Mouse (Mus musculus): Measurements from ENCODE around the gene Sfi1. TPM values are rescaled to one million over a fixed set of nuclear protein-coding genes. Genes with fewer than 3 reads are reported as not detected.
"Not testable (repeated sequence)": the region's sequence is repeated elsewhere in the genome, so short reads cannot be mapped to it uniquely, and the experiment has no call there.

Gene Sfi1
- total RNA-seq, 2 experiments from 2014 or later, result 66.4 to 85.4 TPM

DNA sequence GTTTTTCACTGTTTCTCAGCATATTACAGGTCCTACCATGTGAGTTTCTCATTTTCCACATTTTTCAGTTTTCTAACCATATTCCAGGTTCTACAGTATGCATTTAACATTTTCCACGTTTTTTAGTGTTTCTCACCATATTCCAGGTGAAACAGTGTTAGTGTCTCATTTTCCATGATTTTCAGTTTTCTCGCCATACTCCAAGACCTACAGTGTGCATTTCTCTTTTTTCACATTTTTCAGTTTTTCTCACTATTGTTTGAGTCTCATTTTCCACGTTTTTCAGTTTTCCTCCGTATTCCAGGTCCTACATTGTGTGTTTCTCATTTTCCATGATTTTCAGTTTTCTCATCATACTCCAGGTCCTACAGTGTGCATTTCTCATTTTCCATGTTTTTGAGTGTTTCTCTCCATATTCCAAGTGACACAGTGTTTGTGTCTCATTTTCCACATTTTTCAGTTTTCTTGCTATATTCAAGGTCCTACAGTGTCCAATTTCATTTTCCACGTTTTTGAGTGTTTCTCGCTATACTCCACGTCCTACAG, 89.6 kb downstream of the Sfi1 start:
- DNase-seq, result no peak

DNA sequence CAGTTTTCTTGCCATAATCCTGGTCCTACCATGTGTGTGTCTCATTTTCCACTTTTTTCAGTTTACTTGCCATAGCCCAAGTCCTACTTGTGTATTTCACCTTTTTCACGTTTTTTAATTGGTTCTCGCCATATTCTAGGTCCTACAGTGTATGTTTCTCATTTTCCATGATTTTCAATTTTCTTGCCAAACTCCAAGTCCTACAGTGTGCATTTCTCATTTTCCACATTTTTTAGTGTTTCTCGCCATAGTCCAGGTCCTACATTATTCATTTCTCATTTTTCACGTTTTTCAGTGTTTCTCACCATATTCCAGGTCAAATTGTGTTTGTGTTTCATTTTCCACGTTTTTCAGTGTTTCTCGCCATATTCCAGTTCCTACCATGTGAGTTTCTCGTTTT, 90.6 kb downstream of the Sfi1 start:
- DNase-seq, result not testable (repeated sequence)

DNA sequence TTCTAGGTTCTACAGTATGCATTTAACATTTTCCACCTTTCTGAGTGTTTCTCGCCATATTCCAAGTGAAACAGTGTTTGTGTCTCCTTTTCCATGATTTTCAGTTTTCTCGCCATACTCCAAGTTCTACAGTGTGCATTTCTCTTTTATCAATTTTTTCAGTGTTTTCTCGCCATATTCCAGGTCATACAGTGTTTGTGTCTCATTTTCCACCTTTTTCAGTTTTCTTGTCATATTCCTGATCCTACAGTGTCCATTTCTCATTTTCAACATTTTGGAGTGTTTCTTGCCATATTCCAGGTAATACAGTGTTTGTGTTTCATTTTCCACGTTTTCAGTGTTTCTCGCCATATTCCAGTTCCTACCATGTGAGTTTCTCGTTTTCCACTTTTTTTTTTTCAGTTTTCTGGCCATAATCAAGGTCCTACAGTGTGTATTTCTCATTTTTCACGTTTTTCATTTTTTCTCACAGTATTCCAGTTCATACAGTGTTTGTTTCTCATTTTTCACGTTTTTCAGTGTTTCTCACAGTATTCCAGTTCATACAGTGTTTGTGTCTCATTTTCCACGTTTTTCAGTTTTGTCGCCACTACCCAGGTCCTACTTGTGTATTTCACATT, 91.3 kb downstream of the Sfi1 start:
- DNase-seq, result no peak

- DNase-seq, result no peak
Measured at GRCm38 (mm10) chr11:3101072-3101874, 92.0 kb downstream of the Sfi1 start.

GRCm38 (mm10) chr11:3100066-3100645, 93.1 kb downstream of the Sfi1 start:
- not testable (repeated sequence) for DNase-seq

Other genes starting within 250 kb of the Sfi1 start
- 10 to 100 TPM; 67.2 to 71.1 TPM for gene Eif4enif1, start 8.9 kb upstream of the Sfi1 start, total RNA-seq (2021)
- gene Drg1, start 73.0 kb upstream of the Sfi1 start, total RNA-seq (2021), result 100 to 1,000 TPM in 1 of 2 experiments, 10 to 100 TPM in 1; 96.5 to 101 TPM
- 10 to 100 TPM; 52.1 to 54.1 TPM for gene Patz1, start 95.4 kb upstream of the Sfi1 start, total RNA-seq (2021)
- 10 to 100 TPM; 40.5 to 45.6 TPM for gene Pik3ip1, start 136.9 kb upstream of the Sfi1 start, total RNA-seq (2021)
- gene Limk2, start 215.7 kb upstream of the Sfi1 start, total RNA-seq (2021), result 10 to 100 TPM; 95.5 to 98.4 TPM

All from layer of hippocampus, postnatal 36 days (tissue).